Mouse (Mus musculus): ENCODE data around the gene Kctd19. TPM values are rescaled to one million over a fixed set of nuclear protein-coding genes. Genes with fewer than 3 reads are reported as not detected.

Kctd19 gene
- polyA plus RNA-seq, 1 experiment from 2014 or later, result not detected

GRCm38 (mm10) chr8:105356681-105357080 is 56.6 kb downstream of the Kctd19 start:
- 89% methylated on average over 14 of the region's 14 CpGs for WGBS (ENCODE audit: missing documents)

DNA sequence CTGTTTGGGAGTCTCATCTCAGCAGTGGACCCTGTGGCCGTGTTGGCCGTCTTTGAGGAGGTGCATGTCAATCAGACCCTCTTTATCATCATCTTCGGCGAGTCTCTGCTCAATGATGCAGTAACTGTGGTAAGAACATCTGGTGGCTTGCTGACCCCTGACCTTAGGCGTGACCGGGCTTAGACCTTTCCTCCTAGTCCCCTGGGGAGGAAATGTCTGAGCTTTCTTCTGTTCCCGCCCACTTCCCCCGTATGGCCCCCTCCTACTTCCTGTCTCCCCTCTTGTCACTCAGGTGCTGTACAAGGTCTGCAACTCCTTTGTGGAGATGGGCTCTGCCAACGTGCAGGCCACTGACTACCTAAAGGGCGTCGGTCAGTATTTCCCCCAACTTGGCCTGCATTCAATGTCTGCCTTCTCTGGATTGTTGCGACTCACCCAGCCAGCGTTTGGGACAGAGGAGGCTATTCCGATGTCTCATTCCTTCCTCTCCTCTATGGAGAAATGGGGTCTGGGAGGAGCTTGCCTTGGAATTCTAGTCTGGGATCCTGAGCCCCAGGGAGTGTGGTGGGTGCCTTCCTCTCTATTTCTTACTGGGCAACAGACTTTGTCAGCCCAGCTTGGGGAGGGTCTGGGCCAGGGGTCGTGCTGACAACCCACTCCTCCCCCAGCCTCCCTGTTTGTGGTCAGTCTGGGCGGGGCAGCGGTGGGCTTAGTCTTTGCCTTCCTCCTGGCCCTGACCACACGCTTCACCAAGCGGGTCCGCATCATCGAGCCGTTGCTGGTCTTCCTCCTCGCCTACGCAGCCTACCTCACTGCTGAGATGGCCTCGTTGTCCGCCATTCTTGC is 57.9 kb downstream of the Kctd19 start:
- Histone ChIP-seq H3K27ac (no peak overlapping the region), H3K36me3 (ENCODE audit: inconsistent target) (no peaks in the 10 kb centered on the region), H3K4me3 (ENCODE audit: inconsistent target) (no peak overlapping the region), H3K79me2 (ENCODE audit: inconsistent target) (no peaks in the 10 kb centered on the region)
- 75% methylated on average over 26 of the region's 26 CpGs for WGBS (ENCODE audit: missing documents)

More at GRCm38 (mm10) chr8:105356681-105357080, 56.6 kb downstream of the Kctd19 start:
- H3K79me2 ChIP-seq (ENCODE audit: inconsistent target), result no peaks in the 10 kb centered on the region
- H3K4me3 ChIP-seq (ENCODE audit: inconsistent target), result no peak overlapping the region
- H3K36me3 ChIP-seq (ENCODE audit: inconsistent target), result no peaks in the 10 kb centered on the region
- H3K27ac ChIP-seq, result no peak overlapping the region

DNA sequence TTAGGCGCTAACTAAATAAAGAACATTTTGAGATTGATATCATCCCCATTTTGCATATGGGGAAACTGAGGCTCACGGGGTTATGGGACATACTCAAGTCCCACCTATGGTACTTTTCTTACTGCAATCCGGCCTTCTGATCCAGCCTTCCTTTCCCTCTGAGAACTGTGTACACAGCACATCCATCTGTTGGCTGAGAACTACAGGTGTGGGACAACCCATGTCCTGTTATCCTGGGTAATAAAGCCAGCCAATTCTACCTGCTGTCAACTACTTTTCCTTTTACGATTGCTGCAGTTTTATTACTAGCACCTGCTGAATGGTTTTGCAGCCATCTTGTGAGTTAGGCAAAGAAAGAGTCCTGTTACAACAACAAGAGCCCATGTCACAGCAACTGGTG is 58.8 kb downstream of the Kctd19 start:
- Histone ChIP-seq H3K4me3 (ENCODE audit: inconsistent target) (no peak overlapping the region), H3K27ac (no peak overlapping the region), H3K79me2 (ENCODE audit: inconsistent target) (no peaks in the 10 kb centered on the region), H3K36me3 (ENCODE audit: inconsistent target) (no peaks in the 10 kb centered on the region)
- 97% methylated on average over 4 of the region's 4 CpGs for whole genome bisulfite sequencing (ENCODE audit: missing documents)

DNA sequence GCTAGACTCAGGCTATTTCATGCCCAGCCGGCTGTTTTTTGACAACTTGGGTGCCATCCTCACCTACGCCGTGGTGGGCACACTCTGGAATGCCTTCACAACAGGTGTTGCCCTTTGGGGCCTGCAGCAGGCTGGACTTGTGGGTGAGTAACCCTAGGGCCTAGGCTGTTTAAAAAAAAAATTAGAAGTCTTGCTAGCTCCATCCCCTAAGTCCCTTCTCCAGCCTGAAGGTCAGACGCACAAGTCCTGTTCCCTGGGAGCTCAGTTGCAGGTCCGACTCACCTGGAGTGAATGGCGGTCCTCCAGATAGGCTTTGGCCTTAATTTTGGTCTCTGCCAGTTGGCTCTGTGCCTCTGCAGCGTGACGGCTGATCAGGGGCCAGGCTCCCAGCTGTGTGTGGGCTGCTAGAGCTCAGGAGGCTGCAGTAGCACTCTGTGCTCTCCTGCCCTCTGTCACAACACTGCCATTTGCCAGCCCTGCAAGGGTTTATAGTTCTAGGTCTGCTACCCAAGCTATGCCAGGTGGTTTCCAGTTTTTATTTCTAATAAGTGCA is 59.6 kb downstream of the Kctd19 start:
- 95% methylated on average over 8 of the region's 8 CpGs for WGBS (ENCODE audit: missing documents)

GRCm38 (mm10) chr8:105350186-105350585 is 63.1 kb downstream of the Kctd19 start:
- 88% methylated on average over 7 of the region's 7 CpGs for WGBS (ENCODE audit: missing documents)
- H3K79me2 ChIP-seq (ENCODE audit: inconsistent target), result peaks cover 18% of the 10 kb centered on the region

More for the DNA sequence above, 59.6 kb downstream of the Kctd19 start:
- H3K79me2 ChIP-seq (ENCODE audit: inconsistent target), result no peaks in the 10 kb centered on the region
- no peaks in the 10 kb centered on the region for H3K36me3 ChIP-seq (ENCODE audit: inconsistent target)
- no peak overlapping the region for H3K27ac ChIP-seq
- no peak overlapping the region for H3K4me3 ChIP-seq (ENCODE audit: inconsistent target)

DNA sequence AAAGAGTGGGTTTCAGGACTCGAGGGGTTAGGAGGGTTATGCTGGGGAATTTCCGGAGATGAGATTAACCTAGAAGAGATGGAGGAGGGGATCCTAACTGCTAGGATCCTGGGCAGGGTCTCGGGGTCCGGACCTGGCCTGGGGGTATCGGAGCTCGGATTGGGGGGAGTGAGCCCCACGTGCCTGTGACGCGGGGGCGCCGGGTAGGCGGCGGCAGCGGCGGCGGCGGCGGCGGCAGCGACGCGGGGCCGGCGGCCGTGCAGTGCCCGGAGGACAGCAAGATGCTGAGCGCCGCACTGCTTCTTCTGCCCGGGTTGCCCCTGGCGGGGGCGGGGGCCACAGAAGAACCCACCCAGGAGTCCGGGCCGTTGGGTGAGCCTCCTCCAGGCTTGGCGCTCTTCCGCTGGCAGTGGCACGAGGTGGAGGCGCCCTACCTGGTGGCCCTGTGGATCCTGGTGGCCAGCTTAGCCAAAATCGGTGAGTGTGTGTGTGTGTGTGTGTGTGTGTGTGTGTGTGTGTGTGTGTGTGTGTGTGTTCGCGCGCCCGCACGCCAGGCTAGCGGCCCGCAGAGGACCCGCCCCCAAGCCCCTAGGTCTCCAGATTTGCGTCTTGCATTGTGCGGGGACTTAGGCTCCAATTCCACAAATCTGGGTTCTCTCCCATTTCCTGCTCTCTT is 64.1 kb downstream of the Kctd19 start:
- Histone ChIP-seq H3K36me3 (ENCODE audit: inconsistent target) (no peaks in the 10 kb centered on the region), H3K4me3 (ENCODE audit: inconsistent target) (peak overlapping the region; percentile 50), H3K27ac (no peak overlapping the region), H3K79me2 (ENCODE audit: inconsistent target) (peaks cover 25% of the 10 kb centered on the region)
- 3% methylated on average over 42 of the region's 48 CpGs for WGBS (ENCODE audit: missing documents)

More at GRCm38 (mm10) chr8:105350186-105350585, 63.1 kb downstream of the Kctd19 start:
- no peak overlapping the region for H3K27ac ChIP-seq
- no peaks in the 10 kb centered on the region for H3K36me3 ChIP-seq (ENCODE audit: inconsistent target)
- no peak overlapping the region for H3K4me3 ChIP-seq (ENCODE audit: inconsistent target)

GRCm38 (mm10) chr8:105348450-105349095 is 64.7 kb downstream of the Kctd19 start, which contains the start of gene Slc9a5:
Slc9a5 (plus strand) TSS chr8:105348843.
- H3K79me2 ChIP-seq (ENCODE audit: inconsistent target), result peaks cover 32% of the 10 kb centered on the region
- WGBS (ENCODE audit: missing documents), result 1% methylated on average over 34 of the region's 34 CpGs
- H3K27ac ChIP-seq, result peak within 1 kb of the TSS; percentile 79
- peak within 1 kb of the TSS; percentile 88 for H3K4me3 ChIP-seq (ENCODE audit: inconsistent target)
- H3K36me3 ChIP-seq (ENCODE audit: inconsistent target), result no peaks in the 10 kb centered on the region

- no peaks in the 10 kb centered on the region for H3K36me3 ChIP-seq (ENCODE audit: inconsistent target)
- under 1% methylated on average over 53 of the region's 53 CpGs for WGBS (ENCODE audit: missing documents)
- peak within 1 kb of the TSS; percentile 88 for H3K4me3 ChIP-seq (ENCODE audit: inconsistent target)
- peaks cover 41% of the 10 kb centered on the region for H3K79me2 ChIP-seq (ENCODE audit: inconsistent target)
- peak within 1 kb of the TSS; percentile 79 for H3K27ac ChIP-seq
These were observed 65.7 kb downstream of the Kctd19 start, which contains the start of gene Fhod1 for GRCm38 (mm10) chr8:105347428-105348221. Fhod1 (minus strand) TSS chr8:105347953.

DNA sequence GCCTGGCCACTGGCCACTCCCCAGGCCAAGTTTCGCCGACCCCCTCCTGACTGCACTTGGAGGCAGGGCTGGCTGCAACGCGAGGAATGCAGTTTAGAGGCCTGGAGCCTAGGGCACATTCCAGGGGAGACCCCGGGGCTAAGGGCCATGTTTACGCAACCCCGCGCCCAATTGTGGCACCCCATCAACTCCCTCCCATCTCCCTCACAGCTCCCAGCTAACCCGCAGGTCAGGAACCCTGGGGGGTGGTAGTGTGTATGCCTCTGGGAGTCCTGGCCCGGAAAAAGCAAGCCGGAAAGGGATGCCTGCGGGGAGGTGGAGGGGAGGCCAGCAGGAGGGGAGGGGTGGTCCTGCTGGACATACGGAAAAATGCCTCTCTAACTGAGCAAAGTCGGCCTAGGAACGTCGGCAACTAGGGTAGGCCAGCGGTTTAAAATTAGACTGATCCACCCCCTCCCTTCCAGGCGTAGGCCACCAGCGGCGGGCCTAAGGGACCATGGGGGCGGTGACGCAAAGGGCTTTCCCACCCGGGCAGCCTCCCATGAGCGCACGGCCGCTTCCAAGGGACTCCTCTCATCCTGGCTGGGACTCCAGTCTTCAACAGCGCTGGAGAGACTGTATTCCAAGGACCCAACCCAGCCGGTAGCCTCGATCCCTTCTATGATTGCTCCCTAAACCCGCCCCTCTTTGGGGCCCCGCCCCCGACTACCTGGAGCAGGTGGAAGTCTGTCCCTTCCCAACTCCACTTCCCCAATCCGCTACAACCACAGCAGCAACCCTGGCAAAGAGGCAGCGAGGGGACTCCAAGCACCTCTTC is 66.5 kb downstream of the Kctd19 start:
- H3K79me2 ChIP-seq (ENCODE audit: inconsistent target), result peaks cover 49% of the 10 kb centered on the region
- WGBS (ENCODE audit: missing documents), result 6% methylated on average over 34 of the region's 34 CpGs
- peak overlapping the region; percentile 79 for H3K27ac ChIP-seq

GRCm38 (mm10) chr8:105345061-105345975 is 68.0 kb downstream of the Kctd19 start:
- peak overlapping the region; percentile 79 for H3K27ac ChIP-seq
- 16% methylated on average over 6 of the region's 7 CpGs for WGBS (ENCODE audit: missing documents)
- no peak overlapping the region for H3K4me3 ChIP-seq (ENCODE audit: inconsistent target)

More for the DNA sequence above, 66.5 kb downstream of the Kctd19 start:
- H3K4me3 ChIP-seq (ENCODE audit: inconsistent target), result peak overlapping the region; percentile 88
- H3K36me3 ChIP-seq (ENCODE audit: inconsistent target), result no peaks in the 10 kb centered on the region

DNA sequence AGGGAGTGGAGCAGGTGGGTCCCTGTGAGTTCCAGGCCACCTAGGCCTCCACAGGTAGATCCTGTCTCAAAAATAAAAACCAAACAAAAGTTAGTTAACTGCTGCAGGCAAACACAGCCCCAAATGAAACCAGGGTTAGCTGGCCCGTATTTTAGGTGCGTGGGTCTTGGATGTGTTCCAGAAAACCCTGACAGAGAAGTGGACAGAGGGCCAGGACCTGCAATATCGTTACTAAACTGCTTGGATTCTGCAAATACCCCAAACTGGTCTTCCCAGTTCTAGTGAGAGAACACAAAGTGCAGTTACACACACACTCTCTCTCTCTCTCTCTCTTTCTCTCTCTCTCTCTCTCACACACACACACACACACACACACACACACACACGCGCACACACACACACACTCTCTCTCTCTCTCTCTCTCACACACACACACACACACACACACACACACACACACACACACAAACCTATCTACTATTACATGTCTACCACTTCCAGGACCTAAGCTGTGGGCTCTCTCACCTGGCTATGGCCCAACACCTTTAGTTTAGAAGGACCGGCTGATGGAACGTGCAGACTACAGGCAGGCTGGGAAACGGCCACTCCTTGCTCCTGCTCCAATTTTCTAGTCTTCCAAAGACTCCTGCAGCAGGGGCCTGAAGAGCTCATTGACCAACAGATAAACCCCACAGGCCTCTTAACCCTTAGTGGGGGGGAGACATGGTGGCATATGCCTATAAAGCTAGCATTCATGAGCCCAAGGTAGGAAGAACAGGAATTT is 69.3 kb downstream of the Kctd19 start:
- Histone ChIP-seq H3K4me3 (ENCODE audit: inconsistent target) (no peak overlapping the region), H3K79me2 (ENCODE audit: inconsistent target) (peaks cover 62% of the 10 kb centered on the region), H3K36me3 (ENCODE audit: inconsistent target) (no peaks in the 10 kb centered on the region), H3K27ac (no peak overlapping the region)
- WGBS (ENCODE audit: missing documents), result 79% methylated on average over 6 of the region's 8 CpGs

More at GRCm38 (mm10) chr8:105345061-105345975, 68.0 kb downstream of the Kctd19 start:
- no peaks in the 10 kb centered on the region for H3K36me3 ChIP-seq (ENCODE audit: inconsistent target)
- peaks cover 62% of the 10 kb centered on the region for H3K79me2 ChIP-seq (ENCODE audit: inconsistent target)
